Mouse (Mus musculus) erythroblast, embryonic 14.5 days (primary cell): ENCODE results near the gene C1s2. TPM values are rescaled to one million over a fixed set of nuclear protein-coding genes. Genes with fewer than 3 reads are reported as not detected.
"Not testable (repeated sequence)": the region's sequence is repeated elsewhere in the genome, so short reads cannot be mapped to it uniquely, and the experiment has no call there.

Source experiments
- H3K27me3 ChIP-seq: 2 replicates; pipeline ENCODE4 v1.6.1; 2012; ENCODE audit warnings: inconsistent platforms; ENCODE audit not compliant: control insufficient read depth
- H3K36me3 ChIP-seq: 2 replicates; pipeline ENCODE4 v1.6.1; 2012; ENCODE audit warnings: mild to moderate bottlenecking, inconsistent platforms; ENCODE audit not compliant: control insufficient read depth
- H3K4me1 ChIP-seq: 2 replicates; pipeline ENCODE4 v1.6.1; 2012; ENCODE audit warnings: inconsistent platforms; ENCODE audit not compliant: control insufficient read depth
- H3K4me3 ChIP-seq: replicated peaks from 2 replicates; pipeline ENCODE3; 2012; ENCODE audit warnings: moderate library complexity, mild to moderate bottlenecking, inconsistent platforms
- H3K9me3 ChIP-seq: 2 replicates; pipeline ENCODE4 v1.6.1; 2012; ENCODE audit warnings: low read length, inconsistent platforms, mixed read lengths; ENCODE audit not compliant: control insufficient read depth
- GATA1 ChIP-seq: IDR thresholded peaks from 2 replicates; pipeline ENCODE4 v1.6.1; 2012; ENCODE audit warnings: low read length, inconsistent platforms, mixed read lengths
- TAL1 ChIP-seq: IDR thresholded peaks from 3 replicates; pipeline ENCODE4 v1.6.1; 2012; ENCODE audit warnings: low read length, inconsistent platforms, mixed read lengths
- polyA plus RNA-seq: library from polyadenylated mRNA; stranded (reverse); fragments of >175 nt; gene quantifications from 2 replicates; pipeline ENCODE4 v1.2.3, GENCODE M21; 2012

C1s2 gene
- polyA plus RNA-seq, 1 experiment = not detected

- peaks cover 5% of the 10 kb centered on the region for H3K9me3 ChIP-seq
- TF ChIP-seq TAL1 (peak; percentile 64), GATA1 (peak; percentile 28; the same call in 1 of the 2 replicates)
- peaks cover 6% of the 10 kb centered on the region for H3K36me3 ChIP-seq
- peaks cover 66% of the 10 kb centered on the region for H3K4me1 ChIP-seq
- no peak overlapping the region for H3K4me3 ChIP-seq
- H3K27me3 ChIP-seq = no peaks in the 10 kb centered on the region
These were observed 10.5 kb upstream of the C1s2 start for GRCm38 (mm10) chr6:124646394-124646793.

GRCm38 (mm10) chr6:124640997-124641396, 5.1 kb upstream of the C1s2 start:
- no peaks in the 10 kb centered on the region for H3K27me3 ChIP-seq
- H3K9me3 ChIP-seq = no peaks in the 10 kb centered on the region
- TF ChIP-seq GATA1 (no peak), TAL1 (no peak)

DNA sequence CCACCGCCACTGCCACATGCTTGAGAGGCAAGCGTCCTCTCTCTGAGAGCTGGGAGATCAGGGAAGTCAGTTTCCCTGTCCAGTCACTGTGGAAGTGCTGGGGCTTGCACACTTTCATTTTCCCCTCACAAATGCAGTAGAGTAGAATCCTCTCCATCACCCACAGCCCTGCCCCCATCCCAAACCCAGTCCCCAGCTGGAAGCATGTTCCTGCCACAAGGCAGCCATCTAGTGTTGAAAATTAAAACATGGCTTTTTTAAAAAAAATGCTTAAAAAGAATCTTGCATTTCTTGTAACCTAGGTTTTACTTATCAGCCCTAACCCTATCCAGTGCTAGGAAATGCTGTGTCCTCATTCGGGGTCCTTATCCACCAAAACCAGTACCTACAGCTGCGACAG, 4.2 kb upstream of the C1s2 start:
- H3K27me3 ChIP-seq = no peaks in the 10 kb centered on the region; the same call in 1 of the 2 replicates
- H3K4me3 ChIP-seq = no peak overlapping the region
- no peaks in the 10 kb centered on the region for H3K9me3 ChIP-seq
- peaks cover 4% of the 10 kb centered on the region for H3K36me3 ChIP-seq
- TF ChIP-seq TAL1 (no peak), GATA1 (no peak)
- peaks cover 32% of the 10 kb centered on the region for H3K4me1 ChIP-seq

More at GRCm38 (mm10) chr6:124640997-124641396, 5.1 kb upstream of the C1s2 start:
- H3K4me1 ChIP-seq = peaks cover 40% of the 10 kb centered on the region
- peaks cover 4% of the 10 kb centered on the region for H3K36me3 ChIP-seq
- no peak overlapping the region for H3K4me3 ChIP-seq

GRCm38 (mm10) chr6:124636858-124637460, 1.1 kb upstream of the C1s2 start:
- not testable (repeated sequence) for H3K9me3 ChIP-seq, H3K36me3 ChIP-seq, H3K27me3 ChIP-seq, H3K4me3 ChIP-seq, H3K4me1 ChIP-seq

- no peak for TF ChIP-seq GATA1
- no peak for TF ChIP-seq TAL1
- Histone ChIP-seq H3K4me3 (no peak overlapping the region), H3K27me3 (peaks cover 3% of the 10 kb centered on the region), H3K36me3 (no peaks in the 10 kb centered on the region), H3K9me3 (no peaks in the 10 kb centered on the region), H3K4me1 (no peaks in the 10 kb centered on the region)
These were observed 5.1 kb downstream of the C1s2 start for GRCm38 (mm10) chr6:124630763-124631162.

- not testable (repeated sequence) for H3K27me3 ChIP-seq, H3K36me3 ChIP-seq, H3K9me3 ChIP-seq, H3K4me1 ChIP-seq, H3K4me3 ChIP-seq
These were observed 9.7 kb downstream of the C1s2 start for GRCm38 (mm10) chr6:124626184-124626583.

GRCm38 (mm10) chr6:124625612-124626011, 10.3 kb downstream of the C1s2 start:
- no peaks in the 10 kb centered on the region for H3K4me1 ChIP-seq
- no peak overlapping the region for H3K4me3 ChIP-seq
- TF ChIP-seq GATA1 = no peak
- TF ChIP-seq TAL1 = no peak
- H3K9me3 ChIP-seq = peaks cover 5% of the 10 kb centered on the region
- no peaks in the 10 kb centered on the region for H3K36me3 ChIP-seq
- H3K27me3 ChIP-seq = no peaks in the 10 kb centered on the region

- peaks cover 3% of the 10 kb centered on the region for H3K9me3 ChIP-seq
- no peak overlapping the region for H3K4me3 ChIP-seq
- no peaks in the 10 kb centered on the region for H3K36me3 ChIP-seq
- no peaks in the 10 kb centered on the region for H3K27me3 ChIP-seq
- TF ChIP-seq GATA1 (no peak), TAL1 (no peak)
- no peaks in the 10 kb centered on the region for H3K4me1 ChIP-seq
These were observed 33.9 kb downstream of the C1s2 start for GRCm38 (mm10) chr6:124602031-124602430.

- Histone ChIP-seq H3K4me3 (no peak overlapping the region), H3K36me3 (no peaks in the 10 kb centered on the region), H3K4me1 (no peaks in the 10 kb centered on the region), H3K9me3 (no peaks in the 10 kb centered on the region), H3K27me3 (no peaks in the 10 kb centered on the region)
- no peak for TF ChIP-seq GATA1
- no peak for TF ChIP-seq TAL1
These were observed 42.8 kb downstream of the C1s2 start for GRCm38 (mm10) chr6:124593121-124593520.

GRCm38 (mm10) chr6:124592186-124592700, 43.6 kb downstream of the C1s2 start:
- no peak overlapping the region for H3K4me3 ChIP-seq
- no peaks in the 10 kb centered on the region for H3K27me3 ChIP-seq
- no peaks in the 10 kb centered on the region for H3K9me3 ChIP-seq
- H3K36me3 ChIP-seq = no peaks in the 10 kb centered on the region
- no peaks in the 10 kb centered on the region for H3K4me1 ChIP-seq
- TF ChIP-seq GATA1 = no peak
- no peak for TF ChIP-seq TAL1
